Mouse (Mus musculus) CH12.LX (cell line): Measurements from ENCODE around the gene Tigd3.

ENCODE experiments used
- CTCF ChIP-seq, 2 experiments: IDR thresholded peaks in 1 of 2; conservative IDR thresholded peaks in 1 of 2; 2 replicates each; pipeline ENCODE4 v1.5.1; 2011 to 2012; ENCODE audit warnings: low read depth in 2 of 2, low read length in 2 of 2, improper control_type of control experiment in 1 of 2, inconsistent platforms in 1 of 2, mild to moderate bottlenecking in 1 of 2, moderate library complexity in 1 of 2
- E2F4 ChIP-seq: IDR thresholded peaks from 2 replicates; pipeline ENCODE4 v1.6.1; 2011; ENCODE audit warnings: low read depth, low read length, improper control_type of control experiment; ENCODE audit not compliant: insufficient replicate concordance
- MEF2A ChIP-seq: IDR thresholded peaks from 2 replicates; pipeline ENCODE4 v1.6.1; 2014; ENCODE audit warnings: low read depth, mild to moderate bottlenecking, inconsistent platforms, low read length, improper control_type of control experiment, borderline replicate concordance
- POLR2A ChIP-seq: IDR thresholded peaks from 2 replicates; pipeline ENCODE4 v1.6.1; 2011; ENCODE audit warnings: low read depth, mild to moderate bottlenecking, improper control_type of control experiment, low read length
- ZKSCAN1 ChIP-seq: IDR thresholded peaks from 2 replicates; pipeline ENCODE4 v1.6.1; 2012; ENCODE audit warnings: low read depth, inconsistent platforms, low read length, improper control_type of control experiment, borderline replicate concordance

GRCm38 (mm10) chr19:5887234-5887815, 6.6 kb downstream of the Tigd3 start:
- TF ChIP-seq MEF2A (no peak), CTCF (conservative IDR thresholded peaks at IDR 0.05 in 1 of 2, IDR thresholded peaks at IDR 0.05 in 1 of 2; ENCODE audit: low read depth in 2 of 2, low read length in 2 of 2) (no peak), POLR2A (no peak), ZKSCAN1 (no peak), E2F4 (no peak)
